Mouse (Mus musculus) myocyte (in vitro differentiated cells): Measurements from ENCODE around the gene Gtf2h1.

Source experiments
- CEBPB ChIP-seq: IDR thresholded peaks from 2 replicates; pipeline ENCODE4 v1.6.1; 2011; ENCODE audit warnings: mild to moderate bottlenecking, moderate library complexity; ENCODE audit not compliant: poor library complexity, insufficient read depth, severe bottlenecking
- MAX ChIP-seq: IDR thresholded peaks from one replicate; pipeline ENCODE4 v1.6.1; 2011; ENCODE audit warnings: low read depth, mild to moderate bottlenecking, control low read depth
- POLR2A ChIP-seq: IDR thresholded peaks from one replicate; pipeline ENCODE4 v1.6.1; 2011; ENCODE audit warnings: low read depth, mild to moderate bottlenecking, control low read depth, moderate library complexity; ENCODE audit not compliant: insufficient read length
- SRF ChIP-seq: IDR thresholded peaks from one replicate; pipeline ENCODE4 v1.6.1; 2011; ENCODE audit warnings: low read depth; ENCODE audit not compliant: control insufficient read depth, insufficient read length
- TCF3 ChIP-seq: IDR thresholded peaks from one replicate; pipeline ENCODE4 v1.6.1; 2011; ENCODE audit warnings: low read depth, control low read depth; ENCODE audit not compliant: insufficient read length
- USF1 ChIP-seq: IDR thresholded peaks from one replicate; pipeline ENCODE4 v1.6.1; 2011; ENCODE audit warnings: low read depth, mild to moderate bottlenecking, control low read depth, moderate library complexity

DNA sequence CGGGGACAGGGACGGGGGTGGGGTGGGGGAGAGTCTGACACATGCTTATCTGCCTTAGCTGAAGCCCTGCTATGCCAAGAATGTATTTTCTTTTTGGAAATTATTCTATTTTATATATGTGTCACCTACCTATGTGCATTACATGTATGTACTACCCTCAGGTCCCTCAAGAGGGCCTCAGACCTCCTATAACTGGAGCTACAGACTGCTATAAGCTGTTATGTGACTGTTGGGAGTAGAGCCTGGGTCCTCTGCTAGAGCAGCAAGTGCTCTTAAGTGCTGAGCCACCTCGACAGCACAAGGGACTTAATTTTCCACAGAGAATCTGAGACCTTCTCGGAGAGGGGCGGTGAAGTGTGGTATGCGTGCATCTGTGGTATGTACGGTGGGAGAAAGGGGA is 27.5 kb upstream of the Gtf2h1 start:
- no peak for TF ChIP-seq POLR2A
- TF ChIP-seq CEBPB, result no peak
- TF ChIP-seq SRF, result no peak
- no peak for TF ChIP-seq USF1
- no peak for TF ChIP-seq MAX
- TF ChIP-seq TCF3, result no peak
